Mouse (Mus musculus) kidney, postnatal 4 days (tissue): ENCODE results near the gene Serpina3i.
"Not testable (repeated sequence)": the region's sequence is repeated elsewhere in the genome, so short reads cannot be mapped to it uniquely, and the experiment has no call there.

Experiments
- DNase-seq, 2 experiments: peaks; one replicate each; pipeline ENCODE4 v3.0.0; 2021; ENCODE audit warnings: mixed read lengths in 2 of 2

Serpina3i gene

GRCm38 (mm10) chr12:104262863-104263262 is at the start of gene Serpina3i:
Serpina3i (plus strand) TSS chr12:104263122.
- peak in 1 of 2 experiments; percentile 25 for DNase-seq

- DNase-seq = no peak
Measured at GRCm38 (mm10) chr12:104213689-104214444, 49.1 kb upstream of the Serpina3i start.

GRCm38 (mm10) chr12:104214445-104214753 is 48.5 kb upstream of the Serpina3i start, which contains the start of gene Serpina3f:
Serpina3f (plus strand) TSS chr12:104214544.
- DNase-seq = no peak

- no peak for DNase-seq
Measured at GRCm38 (mm10) chr12:104215249-104215648, 47.7 kb upstream of the Serpina3i start.

GRCm38 (mm10) chr12:104221616-104222015 is 41.3 kb upstream of the Serpina3i start:
- DNase-seq = no peak

GRCm38 (mm10) chr12:104223690-104224089 is 39.2 kb upstream of the Serpina3i start:
- DNase-seq = no peak

- DNase-seq = no peak
Measured at GRCm38 (mm10) chr12:104224598-104225300, 38.2 kb upstream of the Serpina3i start.

- no peak for DNase-seq
Measured at GRCm38 (mm10) chr12:104230762-104231161, 32.2 kb upstream of the Serpina3i start.

GRCm38 (mm10) chr12:104235915-104236314 is 27.0 kb upstream of the Serpina3i start, which contains the start of gene Serpina3g:
Serpina3g (plus strand) TSS chr12:104236245.
- DNase-seq = no peak

- not testable (repeated sequence) for DNase-seq
Measured at GRCm38 (mm10) chr12:104238048-104238447, 24.9 kb upstream of the Serpina3i start.

- no peak for DNase-seq
Measured at GRCm38 (mm10) chr12:104243307-104243706, 19.6 kb upstream of the Serpina3i start.

GRCm38 (mm10) chr12:104245092-104245491 is 17.8 kb upstream of the Serpina3i start:
- DNase-seq = peak; percentile 56 to 60

GRCm38 (mm10) chr12:104245595-104245994 is 17.3 kb upstream of the Serpina3i start:
- DNase-seq = no peak

- no peak for DNase-seq
Measured at GRCm38 (mm10) chr12:104247553-104248002, 15.3 kb upstream of the Serpina3i start.

GRCm38 (mm10) chr12:104248231-104248630 is 14.7 kb upstream of the Serpina3i start:
- DNase-seq = no peak

GRCm38 (mm10) chr12:104261041-104261440 is 1.9 kb upstream of the Serpina3i start:
- peak in 1 of 2 experiments; percentile 19 for DNase-seq

- no peak for DNase-seq
Measured at GRCm38 (mm10) chr12:104266374-104266773, 3.5 kb downstream of the Serpina3i start.

- DNase-seq = no peak
Measured at GRCm38 (mm10) chr12:104278216-104279055, 15.5 kb downstream of the Serpina3i start.

GRCm38 (mm10) chr12:104279056-104279435 is 16.1 kb downstream of the Serpina3i start:
- DNase-seq = no peak

GRCm38 (mm10) chr12:104283380-104283779 is 20.5 kb downstream of the Serpina3i start:
- no peak for DNase-seq

- no peak for DNase-seq
Measured at GRCm38 (mm10) chr12:104288336-104288735, 25.4 kb downstream of the Serpina3i start.

- DNase-seq = no peak
Measured at GRCm38 (mm10) chr12:104289872-104290271, 26.9 kb downstream of the Serpina3i start.

GRCm38 (mm10) chr12:104293963-104294362 is 31.0 kb downstream of the Serpina3i start:
- DNase-seq = no peak
